Mouse (Mus musculus): ENCODE measurements around the gene Gm11114.

The Gm11114 gene

DNA sequence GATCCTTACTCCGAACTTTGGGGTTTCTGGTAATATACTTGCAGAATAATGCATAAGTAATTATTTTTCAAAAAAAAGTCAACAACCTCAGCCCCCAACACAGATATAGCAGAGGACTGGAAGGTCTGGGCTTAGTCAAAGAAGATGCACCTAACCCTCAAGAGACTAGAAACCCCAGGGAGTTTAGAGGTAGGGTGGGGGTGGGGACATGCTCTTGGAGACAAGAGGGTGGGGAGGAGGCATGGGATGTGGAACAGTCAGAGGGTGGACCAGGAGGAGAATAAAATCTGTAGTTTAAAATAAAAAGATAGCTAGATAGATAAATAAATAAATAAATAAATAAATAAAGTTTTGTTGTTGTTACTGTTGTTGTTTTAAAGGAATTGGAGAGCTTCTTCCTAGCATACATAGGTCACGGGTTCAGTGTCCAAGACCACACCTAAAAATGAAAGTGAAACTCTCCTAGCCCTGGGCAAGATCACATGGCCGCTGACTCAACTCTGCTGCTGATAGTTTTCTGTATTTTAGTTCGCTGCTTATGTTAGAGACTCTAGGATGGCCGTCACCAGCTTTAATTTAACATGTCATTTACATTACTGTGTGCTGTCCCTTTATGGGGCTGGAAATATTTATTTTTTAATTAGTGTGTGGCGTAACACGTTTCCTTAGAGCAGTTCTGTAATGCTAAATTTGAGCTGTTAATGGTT is 44.7 kb downstream of the Gm11114 start:
- no peak for DNase-seq (ENCODE audit: extremely low spot score)

Data from embryo, embryonic 9.5 days (tissue).